Mouse (Mus musculus): ENCODE results near the gene Gm42669. TPM values are rescaled to one million over a fixed set of nuclear protein-coding genes. Genes with fewer than 3 reads are reported as not detected.

The Gm42669 gene
- polyA plus RNA-seq, 1 experiment from 2014 or later: 0.13 TPM

DNA sequence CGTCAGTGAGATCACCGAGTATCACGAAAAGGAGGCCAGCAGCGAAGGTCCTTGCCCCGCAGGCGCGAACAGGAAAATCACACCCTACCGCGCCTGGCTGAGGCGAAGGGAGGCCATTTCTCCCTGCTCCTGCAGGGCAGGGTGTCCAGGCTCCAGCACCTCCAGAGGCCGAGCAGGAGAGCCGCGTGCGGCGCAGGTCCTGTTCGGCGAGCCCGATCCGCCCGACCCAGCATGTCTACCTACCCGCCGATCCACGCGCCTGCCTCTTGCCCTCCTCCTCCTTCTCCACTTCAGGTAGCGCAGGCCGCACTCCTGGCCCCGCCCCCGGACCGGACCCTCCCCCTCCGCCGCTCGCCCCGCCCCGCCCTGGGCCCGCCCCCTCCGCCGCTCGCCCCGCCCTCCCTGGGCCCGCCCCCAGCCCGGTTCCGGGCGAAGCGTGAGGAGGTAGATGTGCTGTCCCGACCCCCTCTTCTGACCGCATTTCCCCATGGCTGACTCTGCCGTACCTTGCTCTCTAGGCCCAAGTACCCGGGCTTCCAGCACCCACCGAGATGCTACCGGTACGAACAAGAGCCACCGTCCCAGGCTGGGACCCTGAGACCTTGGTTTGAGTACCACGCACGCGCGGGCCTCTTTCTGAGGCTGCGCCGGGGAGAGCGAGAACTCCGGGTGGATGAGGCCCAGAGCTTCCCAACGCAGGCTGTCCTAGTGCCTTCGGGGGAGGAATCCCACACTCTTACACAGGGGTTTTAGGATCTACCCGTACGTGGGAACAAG lies 90.1 kb downstream of the Gm42669 start, which contains the start of the genes Rpap2 and Glmn:
Rpap2 (plus strand) TSS at position 73 of the 777 bp plus-strand sequence.
Glmn (minus strand) TSS at position 588 of the 777 bp plus-strand sequence.
- H3K4me2 ChIP-seq: peak within 1 kb of the TSS; percentile 89
- H3K4me1 ChIP-seq (replicated peaks): 0 out of 2 replicates have a peak, but pooled peaks cover 6% of the 10 kb centered on the region
- no peaks in the 10 kb centered on the region for H3K27me3 ChIP-seq (replicated peaks)
- H3K4me3 ChIP-seq: peak within 1 kb of the TSS; percentile 93
- ATAC-seq (ENCODE audit: insufficient number of reproducible peaks, low FRiP score): peak; percentile 98
- H3K36me3 ChIP-seq: peaks cover 20% of the 10 kb centered on the region
- under 1% methylated on average over 57 of the region's 64 CpGs for WGBS
- peak within 1 kb of the TSS; percentile 86 for H3K27ac ChIP-seq (ENCODE audit: poor library complexity, severe bottlenecking)
- H3K9me3 ChIP-seq (replicated peaks): no peaks in the 10 kb centered on the region
- peak within 1 kb of the TSS; percentile 93 for H3K9ac ChIP-seq

DNA sequence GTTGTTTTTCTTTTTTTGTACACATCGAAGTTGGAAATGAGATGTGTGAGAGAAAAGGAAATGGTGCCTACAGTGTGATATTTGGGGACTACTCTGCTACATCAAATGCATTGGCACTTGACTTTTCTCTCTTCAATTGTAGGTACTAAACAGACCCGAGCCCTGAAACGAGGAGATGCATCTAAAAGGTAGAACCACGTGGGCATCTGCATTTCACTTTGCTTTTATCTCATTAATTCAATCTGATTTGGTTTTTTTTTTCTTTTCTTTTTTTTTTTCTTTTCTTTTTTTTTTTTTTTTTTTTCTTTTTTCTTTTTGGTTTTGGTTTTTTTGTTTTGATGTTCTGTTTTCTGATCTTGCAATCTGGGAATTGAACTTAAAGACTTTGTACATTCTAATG lies 91.0 kb downstream of the Gm42669 start:
- ATAC-seq (ENCODE audit: insufficient number of reproducible peaks, low FRiP score): no peak
- peak overlapping the region; percentile 93; the same call in 1 of the 2 replicates for H3K9ac ChIP-seq
- H3K4me3 ChIP-seq: peak overlapping the region; percentile 93
- H3K9me3 ChIP-seq (replicated peaks): no peaks in the 10 kb centered on the region
- 26% methylated on average over 4 of the region's 4 CpGs for WGBS
- H3K36me3 ChIP-seq: peaks cover 21% of the 10 kb centered on the region
- H3K4me1 ChIP-seq (replicated peaks): 0 out of 2 replicates have a peak, but pooled peaks cover 6% of the 10 kb centered on the region
- no peak overlapping the region for H3K27ac ChIP-seq (ENCODE audit: poor library complexity, severe bottlenecking)
- H3K27me3 ChIP-seq (replicated peaks): no peaks in the 10 kb centered on the region
- H3K4me2 ChIP-seq: peak overlapping the region; percentile 89

DNA sequence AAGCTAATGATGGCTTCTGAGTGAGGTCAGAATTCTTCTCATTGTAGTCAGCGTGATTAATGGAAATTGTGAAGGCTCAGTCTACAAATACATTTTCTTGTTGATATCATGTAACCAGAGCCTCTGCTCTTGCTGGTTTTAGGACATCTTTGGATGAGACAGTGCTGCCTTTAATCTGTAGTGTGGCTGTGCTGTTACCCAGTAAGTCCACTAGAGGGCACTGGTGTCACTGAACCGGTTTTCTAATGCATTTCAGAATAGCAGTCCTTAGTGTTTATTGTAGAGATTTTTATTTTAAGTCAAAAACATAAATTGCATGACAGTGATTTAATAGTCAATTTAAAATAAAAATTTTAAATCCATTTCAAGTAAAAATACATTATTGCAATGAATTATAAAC lies 103.8 kb downstream of the Gm42669 start:
- ATAC-seq (ENCODE audit: insufficient number of reproducible peaks, low FRiP score): no peak
- Histone ChIP-seq H3K36me3 (peaks cover 32% of the 10 kb centered on the region), H3K27me3 (replicated peaks) (no peaks in the 10 kb centered on the region), H3K9ac (no peak overlapping the region), H3K4me2 (no peak overlapping the region), H3K4me1 (replicated peaks) (no peaks in the 10 kb centered on the region), H3K27ac (ENCODE audit: poor library complexity, severe bottlenecking) (no peak overlapping the region), H3K9me3 (replicated peaks) (no peaks in the 10 kb centered on the region), H3K4me3 (no peak overlapping the region)
- WGBS: 3% methylated on average over 2 of the region's 2 CpGs

DNA sequence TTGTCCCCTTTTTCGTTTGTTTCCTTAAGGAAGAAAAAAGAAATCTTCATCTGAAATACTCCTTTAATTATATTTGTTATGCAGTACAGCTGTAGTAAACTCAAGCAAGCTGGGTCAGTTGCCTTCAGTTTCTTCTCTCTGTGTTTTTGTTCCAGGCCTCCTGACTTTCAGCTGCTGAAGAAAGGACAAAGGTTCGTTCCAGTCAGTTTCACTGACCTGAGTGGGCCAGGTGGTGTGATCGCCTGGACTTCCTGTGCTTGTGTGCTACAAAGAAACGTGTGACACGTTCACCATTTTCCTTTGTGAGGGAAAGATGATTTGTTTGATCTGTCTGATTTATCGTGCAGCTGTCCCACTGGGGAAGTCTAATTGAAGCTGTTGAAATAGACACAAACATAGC lies 110.6 kb downstream of the Gm42669 start:
- Histone ChIP-seq H3K9me3 (replicated peaks) (no peaks in the 10 kb centered on the region), H3K36me3 (peaks cover 60% of the 10 kb centered on the region), H3K4me1 (replicated peaks) (no peaks in the 10 kb centered on the region), H3K9ac (no peak overlapping the region), H3K27me3 (replicated peaks) (no peaks in the 10 kb centered on the region), H3K4me2 (no peak overlapping the region), H3K4me3 (no peak overlapping the region), H3K27ac (ENCODE audit: poor library complexity, severe bottlenecking) (no peak overlapping the region)
- ATAC-seq (ENCODE audit: insufficient number of reproducible peaks, low FRiP score): no peak
- WGBS: 87% methylated on average over 6 of the region's 6 CpGs

DNA sequence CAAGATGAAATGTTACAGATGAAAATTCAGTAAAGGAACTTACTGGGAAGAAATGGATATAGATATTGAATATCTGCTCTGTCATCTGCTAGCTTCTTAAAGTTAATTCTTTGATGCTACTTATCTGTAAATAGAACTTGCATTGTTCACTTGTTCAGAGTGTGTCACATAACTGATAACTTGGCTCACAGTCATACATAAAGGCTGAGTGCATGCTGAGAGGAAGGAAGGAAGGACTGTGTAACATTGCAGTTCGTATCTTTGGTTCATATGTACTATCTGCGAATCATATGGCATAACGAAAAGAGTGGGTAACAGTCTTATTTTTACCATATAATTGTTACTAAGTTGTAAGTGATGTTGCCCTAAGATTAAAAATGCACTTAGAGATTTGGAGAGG lies 113.9 kb downstream of the Gm42669 start:
- peaks cover 60% of the 10 kb centered on the region for H3K36me3 ChIP-seq

More for the DNA sequence above, 113.9 kb downstream of the Gm42669 start:
- no peak overlapping the region for H3K9ac ChIP-seq
- H3K4me2 ChIP-seq: no peak overlapping the region
- no peaks in the 10 kb centered on the region for H3K27me3 ChIP-seq (replicated peaks)
- 76% methylated on average over 3 of the region's 3 CpGs for WGBS
- ATAC-seq (ENCODE audit: insufficient number of reproducible peaks, low FRiP score): no peak
- H3K27ac ChIP-seq (ENCODE audit: poor library complexity, severe bottlenecking): no peak overlapping the region
- no peaks in the 10 kb centered on the region for H3K9me3 ChIP-seq (replicated peaks)
- no peaks in the 10 kb centered on the region for H3K4me1 ChIP-seq (replicated peaks)
- no peak overlapping the region for H3K4me3 ChIP-seq

Other genes starting within 250 kb of the Gm42669 start
- 38.1 and 38.2 TPM in 2 replicates for gene Tgfbr3, start 218.0 kb upstream of the Gm42669 start, polyA plus RNA-seq (2016; fragmentation: Nextera tagmentation; extraction: Ambion mirVana)
- 0.31 and 0.45 TPM in 2 replicates for gene Brdt, start 176.5 kb upstream of the Gm42669 start, polyA plus RNA-seq (2016; fragmentation: Nextera tagmentation; extraction: Ambion mirVana)
- 0.44 and 0.88 TPM in 2 replicates for gene Ephx4, start 104.9 kb upstream of the Gm42669 start, polyA plus RNA-seq (2016; fragmentation: Nextera tagmentation; extraction: Ambion mirVana)
- gene Lpcat2b, start 76.1 kb upstream of the Gm42669 start, polyA plus RNA-seq (2016; fragmentation: Nextera tagmentation; extraction: Ambion mirVana): not detected in 2 replicates
- 4.4 and 5.2 TPM in 2 replicates for gene Btbd8, start 69.6 kb upstream of the Gm42669 start, polyA plus RNA-seq (2016; fragmentation: Nextera tagmentation; extraction: Ambion mirVana)
- gene 1700028K03Rik, start 27.1 kb downstream of the Gm42669 start, polyA plus RNA-seq (2016; fragmentation: Nextera tagmentation; extraction: Ambion mirVana): 0.10 and 0.26 TPM in 2 replicates
- gene Rpap2, start 89.8 kb downstream of the Gm42669 start, polyA plus RNA-seq (2016; fragmentation: Nextera tagmentation; extraction: Ambion mirVana): 11.7 and 13.7 TPM in 2 replicates
- gene Glmn, start 90.3 kb downstream of the Gm42669 start, polyA plus RNA-seq (2016; fragmentation: Nextera tagmentation; extraction: Ambion mirVana): 26.4 and 27.1 TPM in 2 replicates
- 0.08 TPM in 1 of 2 replicates, not detected in the other for gene Gfi1, start 218.4 kb downstream of the Gm42669 start, polyA plus RNA-seq (2016; fragmentation: Nextera tagmentation; extraction: Ambion mirVana)

Measured in heart, embryonic 12.5 days (tissue).